Mouse (Mus musculus): ENCODE measurements around the gene Dthd1. TPM values are rescaled to one million over a fixed set of nuclear protein-coding genes. Genes with fewer than 3 reads are reported as not detected.

Dthd1 gene
- polyA plus RNA-seq, 1 experiment from 2014 or later: not detected

DNA sequence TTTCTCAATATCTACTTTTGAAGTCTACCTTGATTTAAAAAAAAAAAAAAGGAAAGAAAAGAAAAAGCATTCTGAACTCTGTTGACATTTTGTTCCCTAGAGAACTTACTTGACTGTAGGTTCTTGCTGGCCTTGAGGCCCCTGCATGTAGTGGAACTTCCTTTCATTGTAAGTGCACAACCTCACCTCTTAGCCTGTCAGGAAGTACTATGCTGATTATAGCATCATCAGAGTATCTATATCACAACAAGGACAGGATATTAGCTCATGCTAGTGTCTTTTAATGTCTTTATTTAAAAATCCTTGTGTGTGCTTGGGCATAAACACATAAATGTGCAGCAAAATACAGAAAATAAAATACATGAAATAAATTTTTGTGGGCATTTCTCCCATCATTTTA is 53.4 kb downstream of the Dthd1 start:
- ATAC-seq (ENCODE audit: low read depth) (no peak), DNase-seq (no peak)
- Histone ChIP-seq H3K27ac (no peak overlapping the region), H3K4me3 (replicated peaks) (no peak overlapping the region), H3K36me3 (no peaks in the 10 kb centered on the region), H3K4me2 (no peak overlapping the region), H3K9ac (no peak overlapping the region), H3K4me1 (replicated peaks) (no peaks in the 10 kb centered on the region), H3K27me3 (no peaks in the 10 kb centered on the region), H3K9me3 (replicated peaks) (no peaks in the 10 kb centered on the region)

DNA sequence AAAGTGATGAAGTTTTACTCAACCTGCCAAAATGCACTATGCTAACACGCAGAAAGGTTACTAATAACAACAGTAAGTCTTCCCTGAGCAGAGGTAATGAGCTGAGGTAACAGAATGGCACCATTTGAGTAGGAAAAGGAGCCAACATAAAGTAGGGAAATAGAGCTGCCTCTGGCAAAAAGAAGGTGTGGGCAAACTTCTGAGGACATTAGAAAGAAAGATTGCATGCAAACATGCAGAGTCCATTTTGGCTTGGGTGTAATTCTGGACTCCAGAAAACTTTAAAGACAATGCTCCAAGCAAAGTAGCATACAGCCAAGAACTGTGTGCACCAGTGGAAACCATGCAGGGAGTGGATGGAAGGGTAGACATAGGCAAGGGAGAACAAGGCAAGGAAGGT is 65.9 kb downstream of the Dthd1 start:
- Histone ChIP-seq H3K9me3 (replicated peaks) (no peaks in the 10 kb centered on the region), H3K4me2 (no peak overlapping the region), H3K9ac (no peak overlapping the region), H3K4me1 (replicated peaks) (no peaks in the 10 kb centered on the region), H3K36me3 (no peaks in the 10 kb centered on the region), H3K4me3 (replicated peaks) (no peak overlapping the region), H3K27me3 (no peaks in the 10 kb centered on the region), H3K27ac (no peak overlapping the region)
- ATAC-seq (ENCODE audit: low read depth): no peak
- no peak for DNase-seq
- 33% methylated on average over 1 of the region's 1 CpGs for WGBS (ENCODE audit: insufficient replicate concordance)

DNA sequence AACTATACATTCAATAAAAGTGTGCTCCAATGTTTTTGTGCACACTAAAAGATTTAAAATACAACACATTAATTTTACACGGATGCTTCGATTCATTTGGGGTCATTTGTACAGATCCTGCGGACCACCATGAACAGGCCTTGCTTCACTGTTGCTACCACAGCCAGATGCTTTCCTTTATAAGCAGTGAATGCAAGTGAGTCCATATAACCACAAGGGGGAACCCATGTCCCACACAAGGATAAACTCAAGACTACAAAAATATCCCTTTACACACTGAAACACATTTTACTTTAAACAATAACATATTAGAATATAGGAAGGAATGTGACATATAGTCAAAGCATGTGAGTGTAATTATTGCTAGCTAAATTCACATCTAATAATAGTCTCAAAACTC is 81.7 kb downstream of the Dthd1 start:
- no peak for ATAC-seq (ENCODE audit: low read depth)
- Histone ChIP-seq H3K27ac (no peak overlapping the region), H3K36me3 (no peaks in the 10 kb centered on the region), H3K4me3 (replicated peaks) (no peak overlapping the region), H3K4me2 (no peak overlapping the region), H3K9ac (no peak overlapping the region), H3K4me1 (replicated peaks) (no peaks in the 10 kb centered on the region), H3K9me3 (replicated peaks) (no peaks in the 10 kb centered on the region), H3K27me3 (no peaks in the 10 kb centered on the region)
- WGBS (ENCODE audit: insufficient replicate concordance): 54% methylated on average over 3 of the region's 3 CpGs
- no peak for DNase-seq

DNA sequence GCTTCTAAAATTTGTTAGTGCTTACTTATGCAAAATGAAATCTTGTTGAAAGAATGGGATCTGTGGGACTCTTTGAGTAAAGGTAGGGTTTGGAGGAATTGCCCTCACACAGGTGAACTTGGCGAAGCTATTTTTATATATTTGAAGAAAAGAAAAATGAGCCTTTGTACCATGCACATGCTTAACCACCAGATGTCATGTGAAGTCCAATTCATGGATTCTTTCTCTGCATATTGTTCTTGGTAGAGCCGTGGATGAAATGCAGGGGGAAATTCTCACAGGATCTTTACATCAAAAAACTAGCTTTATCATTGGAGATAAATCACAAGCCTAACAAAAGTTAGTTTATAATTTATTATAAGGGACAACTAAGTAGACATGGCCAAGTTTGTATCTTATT is 93.3 kb downstream of the Dthd1 start:
- H3K4me1 ChIP-seq (replicated peaks): no peaks in the 10 kb centered on the region
- no peaks in the 10 kb centered on the region for H3K36me3 ChIP-seq
- no peak overlapping the region for H3K27ac ChIP-seq
- H3K4me3 ChIP-seq (replicated peaks): no peak overlapping the region
- no peak overlapping the region for H3K9ac ChIP-seq
- H3K27me3 ChIP-seq: no peaks in the 10 kb centered on the region
- WGBS (ENCODE audit: insufficient replicate concordance): 62% methylated on average over 2 of the region's 2 CpGs
- ATAC-seq (ENCODE audit: low read depth) (no peak), DNase-seq (no peak)
- no peak overlapping the region for H3K4me2 ChIP-seq
- H3K9me3 ChIP-seq (replicated peaks): no peaks in the 10 kb centered on the region

DNA sequence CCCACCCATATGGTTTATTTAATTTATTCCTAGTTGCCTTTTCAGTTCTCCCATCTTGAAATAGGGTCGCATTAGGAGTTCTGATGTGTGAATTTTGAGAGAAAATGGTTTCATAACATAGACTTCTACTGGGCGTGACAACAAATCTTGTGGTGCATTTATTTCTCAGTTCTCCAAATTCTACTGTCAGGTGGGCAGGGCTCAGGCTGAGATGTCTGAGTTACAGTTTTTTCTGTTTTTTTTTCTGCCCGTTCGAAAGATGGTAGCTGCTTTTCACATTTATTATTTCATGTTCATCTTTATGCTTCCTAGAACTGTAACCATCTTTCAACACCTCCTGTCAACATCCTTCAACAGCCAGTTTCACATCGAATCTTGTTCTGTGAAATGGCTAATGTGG is 95.5 kb downstream of the Dthd1 start:
- no peak for DNase-seq
- Histone ChIP-seq H3K4me2 (no peak overlapping the region), H3K4me1 (replicated peaks) (no peaks in the 10 kb centered on the region), H3K4me3 (replicated peaks) (no peak overlapping the region), H3K9ac (no peak overlapping the region), H3K36me3 (no peaks in the 10 kb centered on the region), H3K27ac (no peak overlapping the region), H3K9me3 (replicated peaks) (no peaks in the 10 kb centered on the region), H3K27me3 (no peaks in the 10 kb centered on the region)
- no peak for ATAC-seq (ENCODE audit: low read depth)
- 69% methylated on average over 5 of the region's 5 CpGs for WGBS (ENCODE audit: insufficient replicate concordance)

DNA sequence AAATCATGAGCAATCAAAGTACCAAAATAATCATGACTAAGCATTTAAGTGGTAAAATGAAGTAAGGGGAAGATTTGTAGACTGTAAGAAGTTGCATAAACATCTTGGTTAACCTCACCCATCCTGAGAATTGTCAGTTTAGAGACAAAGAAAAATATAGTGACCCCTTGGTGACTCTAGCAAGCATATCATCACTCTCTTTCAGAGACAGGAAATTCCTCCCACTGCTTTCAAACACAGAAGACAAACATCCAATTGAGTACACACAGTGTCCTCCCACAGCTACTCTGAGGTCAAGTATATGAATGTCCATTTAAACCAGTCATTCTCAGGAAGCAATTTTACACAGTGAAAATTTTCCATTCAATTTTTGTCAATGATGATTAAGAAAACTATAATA is 111.0 kb downstream of the Dthd1 start:
- no peaks in the 10 kb centered on the region for H3K27me3 ChIP-seq
- ATAC-seq (ENCODE audit: low read depth): no peak
- DNase-seq: no peak

More for the DNA sequence above, 111.0 kb downstream of the Dthd1 start:
- no peak overlapping the region for H3K9ac ChIP-seq
- H3K36me3 ChIP-seq: no peaks in the 10 kb centered on the region
- H3K4me1 ChIP-seq (replicated peaks): no peaks in the 10 kb centered on the region
- H3K27ac ChIP-seq: no peak overlapping the region
- H3K9me3 ChIP-seq (replicated peaks): no peaks in the 10 kb centered on the region
- no peak overlapping the region for H3K4me3 ChIP-seq (replicated peaks)
- no peak overlapping the region for H3K4me2 ChIP-seq

Other genes with a start within 250 kb of the Dthd1 start
- 2.0 and 2.4 TPM in 2 replicates for gene Arap2, start 47.7 kb upstream of the Dthd1 start, polyA plus RNA-seq (2015; fragmentation: Nextera tagmentation; extraction: Ambion mirVana)